Mouse (Mus musculus) lung, embryonic 15.5 days (tissue): ENCODE data around the gene S100pbp. TPM values are rescaled to one million over a fixed set of nuclear protein-coding genes. Genes with fewer than 3 reads are reported as not detected.
"Not testable (repeated sequence)": the region's sequence is repeated elsewhere in the genome, so short reads cannot be mapped to it uniquely, and the experiment has no call there.

Experiments
- ATAC-seq: fragments of 200-750 bp; cut with Nextera tagmentation; 2 replicates; pipeline ENCODE4 v1.8.0; 2017; ENCODE audit warnings: moderate number of reproducible peaks, borderline replicate concordance; ENCODE audit not compliant: low FRiP score, low TSS enrichment; ENCODE audit errors: extremely low read depth
- H3K27ac ChIP-seq: fragments of 300-500 bp; sonication (generic); 2 replicates; pipeline ENCODE4 v1.5.1; 2015; ENCODE audit warnings: moderate library complexity, mild to moderate bottlenecking, inconsistent platforms
- H3K27me3 ChIP-seq: fragments of 300-500 bp; sonication (generic); 2 replicates; pipeline ENCODE4 v1.6.1; 2015; ENCODE audit warnings: inconsistent platforms
- H3K36me3 ChIP-seq: fragments of 300-500 bp; sonication (generic); 2 replicates; pipeline ENCODE4 v1.6.1; 2015; ENCODE audit warnings: inconsistent platforms
- H3K4me1 ChIP-seq: fragments of 300-500 bp; sonication (generic); 2 replicates; pipeline ENCODE4 v1.6.1; 2015; ENCODE audit warnings: inconsistent platforms
- H3K4me2 ChIP-seq: fragments of 300-500 bp; sonication (generic); 2 replicates; pipeline ENCODE4 v1.6.1; 2015; ENCODE audit warnings: inconsistent platforms, mild to moderate bottlenecking, moderate library complexity
- H3K4me3 ChIP-seq: fragments of 300-500 bp; sonication (generic); 2 replicates; pipeline ENCODE4 v1.5.1; 2015; ENCODE audit warnings: mild to moderate bottlenecking, inconsistent platforms
- H3K9ac ChIP-seq: fragments of 300-500 bp; sonication (generic); 2 replicates; pipeline ENCODE4 v1.6.1; 2015; ENCODE audit warnings: inconsistent platforms
- H3K9me3 ChIP-seq: fragments of 300-500 bp; sonication (generic); 2 replicates; pipeline ENCODE4 v1.6.1; 2016; ENCODE audit warnings: inconsistent platforms
- WGBS: fragments of 180-500 bp; shearing (Covaris S2); methylation state at CpG from one replicate; pipeline ENCODE4 v1.1.7; 2015; 5-methylcytosine and 5-hydroxymethylcytosine counted together
- polyA plus RNA-seq: library from polyadenylated mRNA; unstranded; fragments of >200 nt; fragmentation: Nextera tagmentation; extraction: Ambion mirVana; gene quantifications from 2 replicates; pipeline ENCODE4 v1.2.1, GENCODE M21; 2015

Gene S100pbp
- polyA plus RNA-seq, 1 experiment from 2014 or later = 13.5 TPM

GRCm38 (mm10) chr4:129218569-129219175, 29.1 kb upstream of the S100pbp start:
- no peak overlapping the region for H3K4me3 ChIP-seq
- no peak overlapping the region for H3K27ac ChIP-seq
- H3K4me2 ChIP-seq = no peak overlapping the region
- peaks cover 7% of the 10 kb centered on the region for H3K4me1 ChIP-seq
- H3K27me3 ChIP-seq = peaks cover 4% of the 10 kb centered on the region; the same call in 1 of the 2 replicates
- no peak overlapping the region for H3K9ac ChIP-seq
- WGBS = 78% methylated on average over 7 of the region's 7 CpGs
- H3K9me3 ChIP-seq = no peaks in the 10 kb centered on the region
- no peak for ATAC-seq
- peaks cover 75% of the 10 kb centered on the region for H3K36me3 ChIP-seq

- WGBS = 74% methylated on average over 3 of the region's 3 CpGs
- not testable (repeated sequence) for H3K4me1 ChIP-seq, H3K9ac ChIP-seq, H3K9me3 ChIP-seq, H3K4me2 ChIP-seq, H3K4me3 ChIP-seq, H3K27ac ChIP-seq, H3K27me3 ChIP-seq, ATAC-seq
- H3K36me3 ChIP-seq = peaks cover 90% of the 10 kb centered on the region
Observed at GRCm38 (mm10) chr4:129212486-129212885, 23.0 kb upstream of the S100pbp start.

GRCm38 (mm10) chr4:129211461-129211860, 21.9 kb upstream of the S100pbp start:
- no peak for ATAC-seq
- Histone ChIP-seq H3K4me2 (no peak overlapping the region), H3K4me3 (no peak overlapping the region), H3K27ac (no peak overlapping the region), H3K4me1 (no peaks in the 10 kb centered on the region), H3K9ac (no peak overlapping the region), H3K36me3 (peaks cover 82% of the 10 kb centered on the region), H3K27me3 (no peaks in the 10 kb centered on the region), H3K9me3 (no peaks in the 10 kb centered on the region)
- WGBS = 61% methylated on average over 4 of the region's 4 CpGs

GRCm38 (mm10) chr4:129209504-129209903, 20.0 kb upstream of the S100pbp start:
- H3K27me3 ChIP-seq = no peaks in the 10 kb centered on the region
- H3K9ac ChIP-seq = no peak overlapping the region
- H3K4me3 ChIP-seq = no peak overlapping the region
- H3K27ac ChIP-seq = no peak overlapping the region
- no peaks in the 10 kb centered on the region for H3K4me1 ChIP-seq
- no peaks in the 10 kb centered on the region for H3K9me3 ChIP-seq
- no peak for ATAC-seq
- WGBS = 50% methylated on average over 7 of the region's 7 CpGs
- no peak overlapping the region for H3K4me2 ChIP-seq
- peaks cover 78% of the 10 kb centered on the region for H3K36me3 ChIP-seq

GRCm38 (mm10) chr4:129206792-129207191, 17.3 kb upstream of the S100pbp start:
- WGBS = 38% methylated on average over 8 of the region's 8 CpGs
- H3K4me3 ChIP-seq = no peak overlapping the region
- H3K27me3 ChIP-seq = no peaks in the 10 kb centered on the region
- no peaks in the 10 kb centered on the region for H3K9me3 ChIP-seq
- H3K4me2 ChIP-seq = no peak overlapping the region
- H3K36me3 ChIP-seq = peaks cover 73% of the 10 kb centered on the region
- no peak for ATAC-seq
- no peak overlapping the region for H3K27ac ChIP-seq
- no peak overlapping the region for H3K9ac ChIP-seq
- H3K4me1 ChIP-seq = no peaks in the 10 kb centered on the region

- peaks cover 75% of the 10 kb centered on the region for H3K36me3 ChIP-seq
- no peak overlapping the region for H3K9ac ChIP-seq
- H3K4me3 ChIP-seq = no peak overlapping the region
- H3K9me3 ChIP-seq = no peaks in the 10 kb centered on the region
- H3K4me2 ChIP-seq = no peak overlapping the region
- no peaks in the 10 kb centered on the region for H3K27me3 ChIP-seq
- ATAC-seq = no peak
- WGBS = 90% methylated on average over 10 of the region's 10 CpGs
- no peaks in the 10 kb centered on the region for H3K4me1 ChIP-seq
- no peak overlapping the region for H3K27ac ChIP-seq
Observed at GRCm38 (mm10) chr4:129204655-129205054, 15.1 kb upstream of the S100pbp start.

- Histone ChIP-seq H3K27me3 (no peaks in the 10 kb centered on the region), H3K4me2 (no peak overlapping the region), H3K9ac (no peak overlapping the region), H3K27ac (no peak overlapping the region), H3K4me1 (no peaks in the 10 kb centered on the region), H3K4me3 (no peak overlapping the region), H3K36me3 (peaks cover 49% of the 10 kb centered on the region), H3K9me3 (no peaks in the 10 kb centered on the region)
- no peak for ATAC-seq
- 94% methylated on average over 6 of the region's 6 CpGs for WGBS
Observed at GRCm38 (mm10) chr4:129197514-129197913, 8.0 kb upstream of the S100pbp start.

- H3K9me3 ChIP-seq = no peaks in the 10 kb centered on the region
- H3K27me3 ChIP-seq = no peaks in the 10 kb centered on the region
- no peak overlapping the region for H3K9ac ChIP-seq
- H3K36me3 ChIP-seq = peaks cover 22% of the 10 kb centered on the region
- no peak overlapping the region for H3K4me3 ChIP-seq
- H3K27ac ChIP-seq = no peak overlapping the region
- ATAC-seq = no peak
- H3K4me2 ChIP-seq = no peak overlapping the region
- peaks cover 10% of the 10 kb centered on the region for H3K4me1 ChIP-seq
- 100% methylated on average over 1 of the region's 1 CpGs for WGBS
Observed at GRCm38 (mm10) chr4:129194280-129194679, 4.8 kb upstream of the S100pbp start.

- Histone ChIP-seq H3K9me3 (no peaks in the 10 kb centered on the region), H3K27me3 (no peaks in the 10 kb centered on the region), H3K9ac (no peak overlapping the region), H3K4me1 (peaks cover 19% of the 10 kb centered on the region), H3K27ac (no peak overlapping the region), H3K4me2 (0 out of 2 replicates have a peak overlapping the region, but pooled peaks have one; percentile 65), H3K4me3 (no peak overlapping the region), H3K36me3 (peaks cover 3% of the 10 kb centered on the region)
- no peak for ATAC-seq
- 71% methylated on average over 5 of the region's 5 CpGs for WGBS
Observed at GRCm38 (mm10) chr4:129191691-129192090, 2.2 kb upstream of the S100pbp start.

GRCm38 (mm10) chr4:129190538-129190937, 1.0 kb upstream of the S100pbp start:
- 4% methylated on average over 12 of the region's 12 CpGs for WGBS
- Histone ChIP-seq H3K9me3 (no peaks in the 10 kb centered on the region), H3K4me2 (peak overlapping the region; percentile 65), H3K27me3 (no peaks in the 10 kb centered on the region), H3K4me1 (peaks cover 19% of the 10 kb centered on the region), H3K36me3 (no peaks in the 10 kb centered on the region), H3K27ac (peak overlapping the region; percentile 79; the same call in 1 of the 2 replicates), H3K4me3 (peak overlapping the region; percentile 92), H3K9ac (peak overlapping the region; percentile 75)
- ATAC-seq = no peak

- Histone ChIP-seq H3K36me3 (no peaks in the 10 kb centered on the region), H3K9me3 (no peaks in the 10 kb centered on the region), H3K9ac (peak overlapping the region; percentile 82), H3K27ac (peak overlapping the region; percentile 89), H3K4me2 (peak overlapping the region; percentile 75), H3K4me1 (peaks cover 19% of the 10 kb centered on the region), H3K27me3 (no peaks in the 10 kb centered on the region), H3K4me3 (peak overlapping the region; percentile 92)
- 0% methylated on average over 60 of the region's 74 CpGs for WGBS
- no peak; the same call in 1 of the 2 replicates for ATAC-seq
Observed at GRCm38 (mm10) chr4:129188803-129189541, 555 bp downstream of the S100pbp start.

- Histone ChIP-seq H3K4me1 (peaks cover 19% of the 10 kb centered on the region), H3K4me2 (peak overlapping the region; percentile 75), H3K9me3 (no peaks in the 10 kb centered on the region), H3K4me3 (peak overlapping the region; percentile 92), H3K36me3 (0 out of 2 replicates have a peak, but pooled peaks cover under 1% of the 10 kb centered on the region), H3K27ac (no peak overlapping the region), H3K9ac (peak overlapping the region; percentile 82), H3K27me3 (no peaks in the 10 kb centered on the region)
- no peak for ATAC-seq
- 37% methylated on average over 5 of the region's 5 CpGs for WGBS
Observed at GRCm38 (mm10) chr4:129188041-129188659, 1.4 kb downstream of the S100pbp start.
